Mouse (Mus musculus): ENCODE measurements around the gene Agbl1. TPM values are rescaled to one million over a fixed set of nuclear protein-coding genes. Genes with fewer than 3 reads are reported as not detected.
"Not testable (repeated sequence)": the region's sequence is repeated elsewhere in the genome, so short reads cannot be mapped to it uniquely, and the experiment has no call there.

Gene Agbl1
- polyA plus RNA-seq, 1 experiment, result 0.63 TPM

DNA sequence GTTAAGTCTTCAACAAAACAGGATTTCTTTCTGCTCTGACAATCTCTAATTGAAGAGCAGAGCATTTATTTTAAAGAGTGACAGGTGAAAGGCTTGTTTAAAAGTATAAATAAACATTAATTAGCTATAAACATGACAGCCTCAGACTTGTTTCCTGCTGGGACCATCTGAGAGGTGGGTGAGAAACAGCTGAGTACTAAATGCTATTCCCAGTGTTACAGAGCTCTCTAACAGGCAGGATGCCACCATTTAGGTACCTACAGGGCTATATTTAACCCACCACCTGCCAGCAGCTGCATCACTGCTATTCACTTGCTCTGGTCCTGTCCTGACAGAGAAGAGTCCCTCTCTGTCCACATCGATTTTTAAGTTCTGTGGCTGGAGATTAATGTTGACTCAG is 471.5 kb downstream of the Agbl1 start:
- no peaks in the 10 kb centered on the region for H3K4me1 ChIP-seq (ENCODE audit: control insufficient read depth, insufficient read depth, low read length)
- H3K4me3 ChIP-seq (ENCODE audit: control insufficient read depth, low read depth, low read length), result no peak overlapping the region
- H3K27ac ChIP-seq (ENCODE audit: control insufficient read depth, insufficient read depth, low read depth, low read length), result no peak overlapping the region
- no peaks in the 10 kb centered on the region for H3K36me3 ChIP-seq (ENCODE audit: control insufficient read depth, insufficient read depth, low read length)
- TF ChIP-seq CTCF (IDR thresholded peaks at IDR 0.05; ENCODE audit: control insufficient read depth, insufficient read depth, insufficient replicate concordance, low read depth, low read length) (no peak), POLR2A (IDR thresholded peaks at IDR 0.05; ENCODE audit: control insufficient read depth, low read depth, low read length) (no peak)
- no peaks in the 10 kb centered on the region for H3K27me3 ChIP-seq (ENCODE audit: control insufficient read depth, insufficient read depth, low read length)

DNA sequence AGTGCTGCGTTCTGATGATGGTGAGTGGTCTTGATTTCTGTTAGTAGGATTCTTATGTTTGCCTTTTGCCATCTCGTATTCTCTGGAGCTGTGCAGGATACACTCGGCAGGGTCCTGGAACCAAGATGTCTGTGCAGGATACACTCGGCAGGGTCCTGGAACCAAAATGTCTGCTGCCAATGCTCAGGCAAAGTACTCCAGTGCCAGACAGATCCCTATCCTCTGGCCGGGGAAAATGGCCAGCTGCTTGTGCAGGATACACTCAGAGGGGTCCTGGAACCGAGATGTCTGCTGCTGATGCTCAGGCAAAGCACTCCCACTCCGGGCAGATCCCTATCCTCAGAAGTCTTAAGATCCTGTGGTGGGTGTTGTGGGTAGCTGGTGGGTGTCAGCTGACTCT is 502.5 kb downstream of the Agbl1 start:
- H3K4me1 ChIP-seq (ENCODE audit: control insufficient read depth, insufficient read depth, low read length); H3K36me3 ChIP-seq (ENCODE audit: control insufficient read depth, insufficient read depth, low read length); H3K4me3 ChIP-seq (ENCODE audit: control insufficient read depth, low read depth, low read length); H3K27ac ChIP-seq (ENCODE audit: control insufficient read depth, insufficient read depth, low read depth, low read length); H3K27me3 ChIP-seq (ENCODE audit: control insufficient read depth, insufficient read depth, low read length): not testable (repeated sequence)

DNA sequence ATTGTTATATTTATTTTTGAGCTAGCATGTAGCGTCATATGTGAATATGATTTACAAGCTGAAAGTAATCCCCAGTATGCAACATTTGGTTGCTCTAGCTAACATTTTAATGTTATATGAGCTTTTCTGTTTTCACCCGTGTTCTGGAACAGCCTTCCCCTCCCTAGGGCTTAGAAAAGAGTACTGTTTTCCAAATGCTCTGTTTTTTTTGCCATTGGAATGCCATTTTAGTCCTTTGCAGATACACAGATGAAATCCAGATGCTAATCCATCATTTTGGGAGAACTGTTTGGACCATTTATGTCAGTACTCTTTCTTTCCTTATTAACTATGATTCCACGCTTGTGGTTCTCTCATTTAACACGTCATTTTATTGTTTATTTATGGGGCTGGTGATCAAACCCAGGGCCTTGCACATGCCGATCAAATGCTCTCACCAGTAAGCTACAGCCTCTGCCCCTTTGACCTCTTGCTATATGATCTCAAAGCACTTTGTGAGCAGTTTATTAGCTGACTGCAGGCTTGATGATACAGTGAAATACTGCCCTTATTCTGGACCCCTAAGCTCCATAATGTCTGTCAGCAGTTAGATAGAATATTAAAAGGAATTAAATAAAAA is 547.7 kb downstream of the Agbl1 start:
- H3K27ac ChIP-seq (ENCODE audit: control insufficient read depth, insufficient read depth, low read depth, low read length), result no peak overlapping the region

DNA sequence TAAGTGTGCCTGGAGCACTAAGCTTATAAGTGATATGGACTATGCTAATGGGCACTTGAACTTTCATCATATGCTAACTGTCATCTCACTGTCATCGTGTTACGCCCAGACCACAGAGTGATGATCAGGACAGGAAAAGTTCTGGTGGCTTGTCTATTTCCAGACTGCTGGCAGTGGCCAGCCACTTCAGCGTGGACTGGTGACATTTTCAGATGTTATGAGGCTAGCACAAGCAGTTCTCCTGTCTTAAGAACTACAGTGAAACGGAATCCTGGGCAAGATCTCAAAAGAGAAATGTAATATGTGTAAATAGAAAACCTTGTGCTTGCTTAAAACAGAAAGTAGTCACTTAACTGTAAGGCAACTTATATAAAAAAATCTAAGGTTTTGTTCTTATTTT is 550.8 kb downstream of the Agbl1 start:
- H3K36me3 ChIP-seq (ENCODE audit: control insufficient read depth, insufficient read depth, low read length), result no peaks in the 10 kb centered on the region
- H3K4me3 ChIP-seq (ENCODE audit: control insufficient read depth, low read depth, low read length), result no peak overlapping the region
- no peaks in the 10 kb centered on the region for H3K27me3 ChIP-seq (ENCODE audit: control insufficient read depth, insufficient read depth, low read length)
- no peaks in the 10 kb centered on the region for H3K4me1 ChIP-seq (ENCODE audit: control insufficient read depth, insufficient read depth, low read length)
- TF ChIP-seq CTCF (IDR thresholded peaks at IDR 0.05; ENCODE audit: control insufficient read depth, insufficient read depth, insufficient replicate concordance, low read depth, low read length), result no peak
- no peak for TF ChIP-seq POLR2A (IDR thresholded peaks at IDR 0.05; ENCODE audit: control insufficient read depth, low read depth, low read length)
- H3K27ac ChIP-seq (ENCODE audit: control insufficient read depth, insufficient read depth, low read depth, low read length), result no peak overlapping the region

More for the DNA sequence above, 547.7 kb downstream of the Agbl1 start:
- H3K4me1 ChIP-seq (ENCODE audit: control insufficient read depth, insufficient read depth, low read length), result no peaks in the 10 kb centered on the region
- H3K27me3 ChIP-seq (ENCODE audit: control insufficient read depth, insufficient read depth, low read length), result no peaks in the 10 kb centered on the region
- H3K36me3 ChIP-seq (ENCODE audit: control insufficient read depth, insufficient read depth, low read length), result no peaks in the 10 kb centered on the region
- TF ChIP-seq POLR2A (IDR thresholded peaks at IDR 0.05; ENCODE audit: control insufficient read depth, low read depth, low read length), result no peak
- no peak for TF ChIP-seq CTCF (IDR thresholded peaks at IDR 0.05; ENCODE audit: control insufficient read depth, insufficient read depth, insufficient replicate concordance, low read depth, low read length)
- H3K4me3 ChIP-seq (ENCODE audit: control insufficient read depth, low read depth, low read length), result no peak overlapping the region

DNA sequence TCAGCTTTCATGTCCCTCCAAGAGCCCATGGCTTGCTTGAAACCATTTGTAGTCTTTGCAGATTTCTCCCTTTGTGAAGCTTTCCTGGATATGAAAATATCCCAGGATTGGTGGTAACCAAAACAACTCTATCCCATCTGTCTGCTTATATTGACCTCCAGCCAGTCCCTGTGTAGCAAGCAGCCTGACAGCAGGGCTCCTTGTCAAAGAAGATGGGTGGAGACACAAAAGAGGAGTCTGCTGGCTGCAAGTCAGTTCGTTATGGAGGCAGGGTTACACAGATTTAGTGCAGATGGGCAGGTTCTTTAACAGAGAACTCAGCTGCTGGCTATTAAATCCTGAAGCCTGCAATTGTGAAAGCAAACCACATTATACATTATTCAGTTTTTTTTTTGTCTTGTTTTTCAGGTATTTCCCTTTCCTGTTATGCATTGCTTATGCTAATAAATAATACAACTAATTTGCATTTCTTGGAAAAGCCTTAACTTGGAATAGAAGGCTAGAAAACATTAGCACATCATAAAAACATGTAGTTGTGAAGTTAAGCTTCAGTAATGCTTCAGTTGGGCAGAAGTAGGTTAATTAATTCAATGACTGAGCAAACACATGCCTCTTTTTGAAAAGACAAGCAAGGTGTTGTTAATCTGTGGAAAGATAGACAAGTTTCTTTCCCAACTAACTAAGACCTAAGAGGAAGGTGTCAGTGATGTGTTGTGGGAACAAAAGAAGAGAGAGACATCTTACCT is 559.0 kb downstream of the Agbl1 start:
- no peaks in the 10 kb centered on the region for H3K4me1 ChIP-seq (ENCODE audit: control insufficient read depth, insufficient read depth, low read length)
- H3K4me3 ChIP-seq (ENCODE audit: control insufficient read depth, low read depth, low read length), result no peak overlapping the region
- no peaks in the 10 kb centered on the region for H3K36me3 ChIP-seq (ENCODE audit: control insufficient read depth, insufficient read depth, low read length)
- no peak overlapping the region for H3K27ac ChIP-seq (ENCODE audit: control insufficient read depth, insufficient read depth, low read depth, low read length)
- H3K27me3 ChIP-seq (ENCODE audit: control insufficient read depth, insufficient read depth, low read length), result no peaks in the 10 kb centered on the region
- TF ChIP-seq POLR2A (IDR thresholded peaks at IDR 0.05; ENCODE audit: control insufficient read depth, low read depth, low read length) (no peak), CTCF (IDR thresholded peaks at IDR 0.05; ENCODE audit: control insufficient read depth, insufficient read depth, insufficient replicate concordance, low read depth, low read length) (no peak)

DNA sequence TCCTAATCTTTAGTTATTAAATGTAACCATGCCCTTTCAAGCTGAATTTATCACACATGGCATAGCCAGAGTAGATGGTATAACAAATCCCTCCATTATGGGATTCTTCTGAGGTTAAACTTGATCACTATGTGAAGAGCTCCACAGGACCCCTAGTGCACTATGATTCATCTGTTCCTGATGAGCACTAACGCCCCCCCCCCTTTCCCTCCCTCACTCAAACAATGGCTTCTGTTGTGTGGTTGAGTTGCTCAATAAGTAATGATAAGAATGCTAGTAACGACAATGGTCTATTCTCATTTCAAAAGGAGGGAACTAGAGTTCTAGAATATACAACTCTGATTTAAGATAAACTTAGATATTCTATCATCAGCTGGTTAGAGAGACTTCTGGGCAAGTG is 560.4 kb downstream of the Agbl1 start:
- H3K36me3 ChIP-seq (ENCODE audit: control insufficient read depth, insufficient read depth, low read length), result no peaks in the 10 kb centered on the region
- no peaks in the 10 kb centered on the region for H3K27me3 ChIP-seq (ENCODE audit: control insufficient read depth, insufficient read depth, low read length)
- TF ChIP-seq POLR2A (IDR thresholded peaks at IDR 0.05; ENCODE audit: control insufficient read depth, low read depth, low read length), result no peak
- no peak for TF ChIP-seq CTCF (IDR thresholded peaks at IDR 0.05; ENCODE audit: control insufficient read depth, insufficient read depth, insufficient replicate concordance, low read depth, low read length)
- no peaks in the 10 kb centered on the region for H3K4me1 ChIP-seq (ENCODE audit: control insufficient read depth, insufficient read depth, low read length)
- H3K4me3 ChIP-seq (ENCODE audit: control insufficient read depth, low read depth, low read length), result no peak overlapping the region
- no peak overlapping the region for H3K27ac ChIP-seq (ENCODE audit: control insufficient read depth, insufficient read depth, low read depth, low read length)

DNA sequence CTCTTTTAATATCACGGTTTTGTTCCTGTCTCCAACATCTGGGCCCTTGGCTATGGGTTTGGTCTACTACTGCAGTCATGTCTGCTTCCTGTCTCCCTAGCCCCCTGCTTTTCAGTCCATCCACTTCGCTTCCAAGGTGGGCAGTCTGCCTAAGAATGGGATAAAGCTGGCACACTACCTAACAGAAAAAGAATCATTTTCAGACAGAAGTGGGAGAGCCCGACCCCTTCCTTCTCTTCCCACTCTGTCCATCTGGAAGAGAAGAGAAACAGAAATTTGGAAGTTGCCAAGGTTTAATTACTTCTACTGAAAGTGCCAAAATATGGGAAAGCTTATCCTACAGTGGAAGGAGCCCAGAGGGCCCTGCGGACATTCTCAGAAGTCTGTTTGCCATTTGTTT is 561.6 kb downstream of the Agbl1 start:
- H3K36me3 ChIP-seq (ENCODE audit: control insufficient read depth, insufficient read depth, low read length), result no peaks in the 10 kb centered on the region
- no peak overlapping the region for H3K4me3 ChIP-seq (ENCODE audit: control insufficient read depth, low read depth, low read length)
- H3K4me1 ChIP-seq (ENCODE audit: control insufficient read depth, insufficient read depth, low read length), result no peaks in the 10 kb centered on the region
- H3K27ac ChIP-seq (ENCODE audit: control insufficient read depth, insufficient read depth, low read depth, low read length), result no peak overlapping the region
- TF ChIP-seq POLR2A (IDR thresholded peaks at IDR 0.05; ENCODE audit: control insufficient read depth, low read depth, low read length) (no peak), CTCF (IDR thresholded peaks at IDR 0.05; ENCODE audit: control insufficient read depth, insufficient read depth, insufficient replicate concordance, low read depth, low read length) (no peak)
- no peaks in the 10 kb centered on the region for H3K27me3 ChIP-seq (ENCODE audit: control insufficient read depth, insufficient read depth, low read length)

Data from testis, adult 2 months (tissue).